Mouse (Mus musculus) bone marrow, adult 2 months (tissue): Measurements from ENCODE around the gene Taf9.

ENCODE experiments used
- CTCF ChIP-seq: fragments of 200-500 bp; IDR thresholded peaks from 2 replicates; pipeline ENCODE4 v1.5.1; 2011; ENCODE audit warnings: low read length, control low read depth; ENCODE audit not compliant: control insufficient read depth, insufficient read depth
- POLR2A ChIP-seq: fragments of 200-500 bp; IDR thresholded peaks from 2 replicates; pipeline ENCODE4 v1.6.1; 2011; ENCODE audit warnings: low read depth, mild to moderate bottlenecking, control low read depth, low read length, borderline replicate concordance; ENCODE audit not compliant: control insufficient read depth

DNA sequence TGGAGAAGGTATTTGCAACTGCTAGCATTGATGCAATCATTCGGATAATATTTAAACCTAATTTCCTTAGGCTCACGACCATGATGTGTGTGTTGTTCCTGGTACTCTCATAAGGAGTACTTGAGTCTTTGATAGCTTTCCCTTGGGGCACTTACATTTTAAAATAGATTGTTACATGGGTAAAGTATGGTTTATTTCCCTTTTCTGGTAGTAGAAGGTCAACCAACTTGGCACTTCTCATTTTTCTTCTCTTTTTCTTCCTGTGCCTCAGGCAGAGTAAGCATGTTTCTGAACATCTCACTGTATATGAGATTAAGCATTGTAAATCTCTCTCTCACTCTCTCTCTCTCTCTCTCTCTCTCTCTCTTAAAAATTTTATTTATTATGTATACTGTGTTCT is 31.5 kb downstream of the Taf9 start:
- TF ChIP-seq CTCF (no peak), POLR2A (no peak)
